23 mouse cellular contexts compared by ENCODE assay signal in the genomic region with DNA sequence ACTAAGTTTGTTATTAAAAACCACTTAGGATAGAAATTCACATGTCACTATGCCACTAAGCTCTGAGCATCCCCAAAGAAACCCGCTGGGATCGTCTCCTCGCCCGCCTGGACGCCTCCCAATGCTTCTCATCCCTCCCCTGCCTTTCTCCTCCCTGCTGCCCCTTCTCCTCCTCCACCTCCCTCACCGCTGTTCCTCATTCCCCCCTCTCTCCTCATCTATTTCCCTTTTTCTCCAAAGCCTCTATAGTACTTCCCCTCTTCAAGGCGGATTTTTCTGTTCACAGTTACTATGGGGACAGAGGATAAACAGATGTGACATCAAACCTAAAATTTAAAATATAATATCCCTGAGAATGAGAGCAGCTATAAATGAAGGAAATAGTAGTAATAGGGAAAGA.
DNase-seq lines count a peak whose midpoint lies in the region; ATAC-seq and TF ChIP-seq lines count a peak whose summit lies in the region.
"Had no signal": no experiment of that assay in that cellular context is flagged by ENCODE, and none has a peak within 500 bp of the region (broad histone marks: within the 10 kb centered on the region; RNA-seq: fewer than 3 reads in every experiment).

No protein-coding gene starts in this region.

- no peak for DNase-seq in forebrain, postnatal 0 days
- DNase-seq in right cerebral cortex, adult 2 months (ENCODE audit: low spot score in 2 of 2) = no peak
- DNase-seq: adrenal gland, postnatal 10 days; adrenal gland, postnatal 36 days; cerebellum, adult 18-20 months; cerebellum, adult 9-10 months; cerebellum, postnatal 14 days; gastrocnemius, postnatal 25 days; heart, postnatal 36 days; kidney, adult 18-20 months had no signal

- TF ChIP-seq CTCF in forebrain, postnatal 0 days (IDR thresholded peaks at IDR 0.05; ENCODE audit: low read depth) = no peak
- no peak for TF ChIP-seq CTCF in intestine, postnatal 0 days (IDR thresholded peaks at IDR 0.05; ENCODE audit: low read depth)

- H3K27ac ChIP-seq in forebrain, postnatal 0 days (ENCODE audit: low read depth, low read length) = no peak overlapping the region
- H3K27ac ChIP-seq in forebrain, embryonic 13.5 days = no peak overlapping the region
- H3K27ac ChIP-seq in hindbrain, embryonic 13.5 days = 0 out of 2 replicates have a peak overlapping the region, but pooled peaks have one; percentile 26
- no peak overlapping the region for H3K27ac ChIP-seq in hindbrain, embryonic 12.5 days
- H3K27ac ChIP-seq in intestine, postnatal 0 days (ENCODE audit: low read depth, low read length) = no peak overlapping the region
- H3K27ac ChIP-seq: embryonic facial prominence, embryonic 12.5 days; forebrain, embryonic 15.5 days; hindbrain, embryonic 14.5 days; intestine, embryonic 15.5 days had no signal

- peak; percentile 34; the same call in 1 of the 2 replicates for ATAC-seq in forebrain, postnatal 0 days
- ATAC-seq in forebrain, embryonic 13.5 days = no peak
- no peak for ATAC-seq in hindbrain, embryonic 13.5 days (ENCODE audit: low FRiP score)
- ATAC-seq in hindbrain, embryonic 12.5 days (ENCODE audit: low FRiP score) = no peak
- ATAC-seq in granulocyte monocyte progenitor cell, adult 5-6 weeks (replicated peaks; ENCODE audit: poor library complexity, severe bottlenecking) = peak; percentile 88
- ATAC-seq in megakaryocyte progenitor cell, adult 5-6 weeks (replicated peaks; ENCODE audit: poor library complexity) = peak; percentile 87
- ATAC-seq in intestine, postnatal 0 days = no peak
- ATAC-seq: forebrain, embryonic 15.5 days; intestine, embryonic 15.5 days; Patski had no signal

- no peak overlapping the region for H3K4me3 ChIP-seq in forebrain, postnatal 0 days (ENCODE audit: low read depth, low read length)
- H3K4me3 ChIP-seq in forebrain, embryonic 13.5 days = no peak overlapping the region
- no peak overlapping the region for H3K4me3 ChIP-seq in hindbrain, embryonic 13.5 days
- no peak overlapping the region for H3K4me3 ChIP-seq in hindbrain, embryonic 12.5 days
- H3K4me3 ChIP-seq in intestine, postnatal 0 days (ENCODE audit: low read depth, low read length) = no peak overlapping the region
- H3K4me3 ChIP-seq: embryonic facial prominence, embryonic 12.5 days; embryonic facial prominence, embryonic 15.5 days; forebrain, embryonic 15.5 days; intestine, embryonic 15.5 days had no signal

- H3K36me3 ChIP-seq in forebrain, postnatal 0 days (ENCODE audit: insufficient read depth) = no peaks in the 10 kb centered on the region
- no peaks in the 10 kb centered on the region for H3K36me3 ChIP-seq in forebrain, embryonic 13.5 days (ENCODE audit: poor library complexity, severe bottlenecking)
- no peaks in the 10 kb centered on the region for H3K36me3 ChIP-seq in hindbrain, embryonic 13.5 days
- no peaks in the 10 kb centered on the region for H3K36me3 ChIP-seq in hindbrain, embryonic 12.5 days
- no peaks in the 10 kb centered on the region; the same call in 1 of the 2 replicates for H3K36me3 ChIP-seq in intestine, postnatal 0 days (ENCODE audit: control insufficient read depth, insufficient read depth)
- H3K36me3 ChIP-seq: embryonic facial prominence, embryonic 12.5 days; embryonic facial prominence, embryonic 15.5 days; forebrain, embryonic 15.5 days; intestine, embryonic 15.5 days had no signal

- no peaks in the 10 kb centered on the region for H3K27me3 ChIP-seq in forebrain, postnatal 0 days (ENCODE audit: insufficient read depth, low read length)
- no peaks in the 10 kb centered on the region for H3K27me3 ChIP-seq in forebrain, embryonic 13.5 days
- H3K27me3 ChIP-seq in hindbrain, embryonic 13.5 days = no peaks in the 10 kb centered on the region
- no peaks in the 10 kb centered on the region for H3K27me3 ChIP-seq in hindbrain, embryonic 12.5 days
- H3K27me3 ChIP-seq in intestine, postnatal 0 days (replicated peaks; ENCODE audit: control insufficient read depth, insufficient read depth, low read length) = no peaks in the 10 kb centered on the region
- H3K27me3 ChIP-seq: embryonic facial prominence, embryonic 12.5 days; embryonic facial prominence, embryonic 15.5 days; forebrain, embryonic 15.5 days; intestine, embryonic 15.5 days; Patski had no signal

- no peaks in the 10 kb centered on the region for H3K9me3 ChIP-seq in forebrain, postnatal 0 days (ENCODE audit: low read length)
- no peaks in the 10 kb centered on the region for H3K9me3 ChIP-seq in forebrain, embryonic 13.5 days (replicated peaks)
- H3K9me3 ChIP-seq in hindbrain, embryonic 13.5 days = no peaks in the 10 kb centered on the region
- H3K9me3 ChIP-seq in hindbrain, embryonic 12.5 days (replicated peaks) = no peaks in the 10 kb centered on the region
- no peaks in the 10 kb centered on the region for H3K9me3 ChIP-seq in intestine, postnatal 0 days (ENCODE audit: control insufficient read depth)
- H3K9me3 ChIP-seq: embryonic facial prominence, embryonic 12.5 days; embryonic facial prominence, embryonic 15.5 days; forebrain, embryonic 15.5 days; intestine, embryonic 15.5 days had no signal

- H3K4me1 ChIP-seq in forebrain, postnatal 0 days (ENCODE audit: insufficient read depth) = no peaks in the 10 kb centered on the region
- H3K4me1 ChIP-seq in forebrain, embryonic 13.5 days = no peaks in the 10 kb centered on the region; the same call in 1 of the 2 replicates
- H3K4me1 ChIP-seq in hindbrain, embryonic 13.5 days (replicated peaks) = peaks cover 29% of the 10 kb centered on the region
- H3K4me1 ChIP-seq in hindbrain, embryonic 12.5 days = peaks cover 18% of the 10 kb centered on the region
- H3K4me1 ChIP-seq in intestine, postnatal 0 days (replicated peaks; ENCODE audit: control insufficient read depth, insufficient read depth, low read length) = no peaks in the 10 kb centered on the region
- H3K4me1 ChIP-seq: forebrain, embryonic 15.5 days had no signal

- 87% methylated on average over 7 of the region's 7 CpGs for WGBS in forebrain, postnatal 0 days
- WGBS in forebrain, embryonic 13.5 days = 88% methylated on average over 7 of the region's 7 CpGs
- WGBS in hindbrain, embryonic 13.5 days = 71% methylated on average over 7 of the region's 7 CpGs
- WGBS in hindbrain, embryonic 12.5 days = 86% methylated on average over 7 of the region's 7 CpGs
- 94% methylated on average over 7 of the region's 7 CpGs for WGBS in intestine, postnatal 0 days

- no peak overlapping the region for H3K4me2 ChIP-seq in forebrain, postnatal 0 days (ENCODE audit: low read depth)
- no peak overlapping the region for H3K4me2 ChIP-seq in forebrain, embryonic 13.5 days
- no peak overlapping the region for H3K4me2 ChIP-seq in hindbrain, embryonic 13.5 days
- no peak overlapping the region for H3K4me2 ChIP-seq in hindbrain, embryonic 12.5 days (replicated peaks)
- no peak overlapping the region for H3K4me2 ChIP-seq in intestine, postnatal 0 days (replicated peaks; ENCODE audit: low read depth)
- H3K4me2 ChIP-seq: embryonic facial prominence, embryonic 15.5 days; forebrain, embryonic 15.5 days; heart, embryonic 11.5 days; hindbrain, embryonic 14.5 days; intestine, embryonic 15.5 days had no signal

- H3K9ac ChIP-seq in forebrain, postnatal 0 days = no peak overlapping the region
- H3K9ac ChIP-seq in forebrain, embryonic 13.5 days = no peak overlapping the region
- H3K9ac ChIP-seq in hindbrain, embryonic 13.5 days = no peak overlapping the region
- no peak overlapping the region for H3K9ac ChIP-seq in hindbrain, embryonic 12.5 days
- H3K9ac ChIP-seq in intestine, postnatal 0 days (ENCODE audit: low read depth, low read length) = no peak overlapping the region
- H3K9ac ChIP-seq: embryonic facial prominence, embryonic 12.5 days; embryonic facial prominence, embryonic 15.5 days; forebrain, embryonic 15.5 days; hindbrain, embryonic 14.5 days; intestine, embryonic 15.5 days had no signal

Comparison
In these comparisons a context has a peak if more than half of its experiments do, and no peak if none do; other contexts are left out.
1. ATAC-seq: peak in forebrain, postnatal 0 days (single experiment), granulocyte monocyte progenitor cell, adult 5-6 weeks (single experiment) and megakaryocyte progenitor cell, adult 5-6 weeks (single experiment); none in forebrain, embryonic 13.5 days (single experiment), hindbrain, embryonic 13.5 days (single experiment), hindbrain, embryonic 12.5 days (single experiment) and intestine, postnatal 0 days (single experiment).